Mouse (Mus musculus) liver (tissue): Measurements from ENCODE around the gene Cdip1.
"Not testable (repeated sequence)": the region's sequence is repeated elsewhere in the genome, so short reads cannot be mapped to it uniquely, and the experiment has no call there.

Experiments used
- DNase-seq: peaks from one replicate; pipeline ENCODE4 v3.0.0-alpha.2; 2020; ENCODE audit warnings: mixed read lengths

The Cdip1 gene

GRCm38 (mm10) chr16:4789810-4790559 lies at the start of gene Cdip1:
TSS of gene Cdip1 (minus strand) at chr16:4790292.
- DNase-seq = peak; percentile 91

GRCm38 (mm10) chr16:4839552-4839951 lies 49.5 kb upstream of the Cdip1 start:
- DNase-seq = no peak

GRCm38 (mm10) chr16:4837631-4838030 lies 47.5 kb upstream of the Cdip1 start:
- DNase-seq = no peak

- no peak for DNase-seq
Observed at GRCm38 (mm10) chr16:4835191-4835590, 45.1 kb upstream of the Cdip1 start, which contains the start of gene 4930562C15Rik. TSS of gene 4930562C15Rik (plus strand) at chr16:4835416.

- no peak for DNase-seq
Observed at GRCm38 (mm10) chr16:4833858-4834257, 43.8 kb upstream of the Cdip1 start.

- DNase-seq = peak; percentile 41
Observed at GRCm38 (mm10) chr16:4831650-4832419, 41.7 kb upstream of the Cdip1 start.

GRCm38 (mm10) chr16:4829271-4829900 lies 39.3 kb upstream of the Cdip1 start:
- no peak for DNase-seq

- no peak for DNase-seq
Observed at GRCm38 (mm10) chr16:4827639-4828038, 37.5 kb upstream of the Cdip1 start.

- not testable (repeated sequence) for DNase-seq
Observed at GRCm38 (mm10) chr16:4824466-4824865, 34.4 kb upstream of the Cdip1 start.

GRCm38 (mm10) chr16:4818349-4818748 lies 28.3 kb upstream of the Cdip1 start:
- no peak for DNase-seq

GRCm38 (mm10) chr16:4796631-4797030 lies 6.5 kb upstream of the Cdip1 start:
- DNase-seq = no peak

GRCm38 (mm10) chr16:4791332-4791731 lies 1.2 kb upstream of the Cdip1 start:
- no peak for DNase-seq

GRCm38 (mm10) chr16:4789311-4789768 lies 752 bp downstream of the Cdip1 start:
- no peak for DNase-seq

GRCm38 (mm10) chr16:4788176-4788575 lies 1.9 kb downstream of the Cdip1 start:
- no peak for DNase-seq

- no peak for DNase-seq
Observed at GRCm38 (mm10) chr16:4785706-4786105, 4.4 kb downstream of the Cdip1 start.

- no peak for DNase-seq
Observed at GRCm38 (mm10) chr16:4782515-4782914, 7.6 kb downstream of the Cdip1 start.

- no peak for DNase-seq
Observed at GRCm38 (mm10) chr16:4781524-4782196, 8.4 kb downstream of the Cdip1 start.

GRCm38 (mm10) chr16:4778940-4779339 lies 11.2 kb downstream of the Cdip1 start:
- no peak for DNase-seq

- DNase-seq = no peak
Observed at GRCm38 (mm10) chr16:4777905-4778609, 12.0 kb downstream of the Cdip1 start.

GRCm38 (mm10) chr16:4777171-4777904 lies 12.8 kb downstream of the Cdip1 start:
- no peak for DNase-seq

- DNase-seq = no peak
Observed at GRCm38 (mm10) chr16:4773289-4773970, 16.7 kb downstream of the Cdip1 start.
